Mouse (Mus musculus) frontal cortex, postnatal 36 days (tissue): ENCODE results near the gene Dock2.

Experiments used
- DNase-seq, 2 experiments: peaks; one replicate each; pipeline ENCODE4 v3.0.0; 2022; ENCODE audit warnings: low spot score in 2 of 2

Dock2 gene

DNA sequence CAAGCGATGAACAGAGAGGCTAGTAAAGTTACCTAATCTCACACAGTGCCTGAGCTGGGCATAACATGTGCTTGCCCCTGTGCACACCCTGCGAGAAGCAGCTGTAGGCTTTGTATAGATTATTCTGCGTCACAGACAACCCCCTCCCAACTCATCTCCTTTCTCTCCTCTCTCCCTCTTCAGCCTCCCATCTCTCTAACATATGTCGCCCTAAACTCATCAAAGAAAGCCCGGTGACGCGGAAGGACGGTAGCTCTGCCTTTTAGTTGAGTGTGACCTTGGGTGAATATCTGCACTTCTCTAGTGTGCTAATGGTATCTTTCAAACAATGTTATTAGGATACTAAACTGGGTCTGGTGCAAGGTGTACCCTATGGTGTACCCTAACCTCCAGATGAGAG is 13.7 kb downstream of the Dock2 start:
- no peak for DNase-seq

DNA sequence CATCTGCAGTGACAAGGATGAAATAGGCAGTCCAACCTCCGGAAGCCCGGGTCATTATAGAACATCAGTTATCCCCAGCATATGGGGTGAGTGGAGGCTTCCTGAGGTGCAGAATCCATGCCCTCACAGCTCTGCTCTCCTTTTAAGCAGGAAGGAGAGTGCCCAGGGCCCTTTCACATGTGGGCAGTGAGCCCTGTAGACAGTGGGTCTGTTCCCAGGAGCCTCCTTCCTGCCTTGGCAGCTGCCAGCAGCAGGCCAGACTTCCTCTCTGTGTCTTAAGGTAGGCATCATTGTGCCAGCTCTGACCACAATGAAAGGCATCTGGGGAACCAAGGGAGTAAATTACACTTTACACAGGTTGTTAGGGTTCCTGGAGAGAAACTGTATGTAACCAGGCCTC is 14.3 kb downstream of the Dock2 start:
- no peak for DNase-seq

DNA sequence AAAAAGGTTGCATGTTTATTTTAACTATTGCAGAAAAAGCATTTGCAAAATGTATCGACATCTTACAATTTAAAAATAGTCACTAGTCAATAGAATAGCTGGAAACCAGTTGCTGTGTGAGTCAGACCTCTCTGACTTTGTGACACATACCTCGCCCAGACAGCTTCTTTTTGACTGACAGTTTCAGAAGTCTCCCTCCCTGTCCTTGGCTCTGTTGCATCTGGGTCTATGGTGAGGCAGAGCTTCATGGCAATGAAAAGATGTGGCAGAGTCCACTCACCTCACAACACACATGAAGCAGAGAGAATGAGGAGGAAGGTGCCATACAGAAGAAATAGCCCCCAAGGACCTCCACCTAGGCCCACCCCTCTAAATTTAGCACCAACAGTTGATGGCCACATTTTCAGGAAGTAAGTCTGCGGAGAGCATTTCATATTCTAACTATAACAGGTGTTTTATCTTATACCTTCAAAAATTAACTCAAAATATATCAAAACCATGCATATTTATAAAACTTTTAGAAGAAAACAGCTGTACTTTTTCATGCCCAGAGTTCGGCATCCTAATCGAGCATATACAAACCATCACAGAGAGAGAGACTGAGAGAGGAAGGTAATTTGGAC is 19.8 kb downstream of the Dock2 start:
- no peak for DNase-seq

DNA sequence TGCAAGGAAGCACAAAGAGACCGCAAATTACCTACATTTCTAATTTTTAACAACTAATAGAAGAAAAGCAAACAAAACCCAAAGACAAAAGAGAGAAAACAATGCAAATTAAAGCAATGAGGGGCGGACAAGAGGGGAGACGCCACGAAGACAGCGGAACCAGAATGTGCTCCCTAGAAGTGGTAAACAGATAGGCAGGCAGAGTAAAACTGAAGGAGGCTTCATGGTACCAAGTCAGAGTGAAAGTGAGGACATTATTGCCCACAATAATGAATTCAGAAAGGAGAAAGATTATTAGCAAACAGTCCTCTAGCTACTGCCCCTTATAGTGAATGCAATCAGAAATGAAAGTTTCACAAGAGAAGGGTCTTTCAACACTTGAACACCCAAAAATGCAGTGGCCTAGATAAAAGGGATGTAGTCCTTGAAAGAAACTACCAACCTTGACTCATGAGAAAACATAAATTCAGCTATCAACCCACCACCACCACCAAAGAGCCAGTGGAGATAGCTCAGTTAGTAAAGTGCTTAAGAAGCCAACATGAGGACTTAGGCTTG is 21.0 kb downstream of the Dock2 start:
- DNase-seq, result no peak

DNA sequence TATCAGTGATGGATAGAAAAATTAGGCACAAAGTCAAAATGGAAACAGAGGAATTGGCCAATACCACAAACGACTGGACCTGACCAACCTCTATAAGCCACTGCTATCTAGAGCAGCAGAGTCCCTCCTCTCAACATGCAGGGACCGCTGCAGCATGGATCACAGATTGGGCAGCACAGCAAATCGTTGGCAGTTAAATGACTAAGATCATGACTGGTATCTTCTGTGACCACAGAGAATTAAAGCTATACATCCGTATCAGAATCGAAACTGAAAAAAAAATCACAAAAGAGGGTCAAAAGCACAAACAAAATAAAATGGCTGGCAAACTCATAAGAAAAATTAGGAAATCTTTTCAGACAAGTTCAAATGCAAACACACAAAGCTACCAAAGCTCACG is 21.6 kb downstream of the Dock2 start:
- no peak for DNase-seq

DNA sequence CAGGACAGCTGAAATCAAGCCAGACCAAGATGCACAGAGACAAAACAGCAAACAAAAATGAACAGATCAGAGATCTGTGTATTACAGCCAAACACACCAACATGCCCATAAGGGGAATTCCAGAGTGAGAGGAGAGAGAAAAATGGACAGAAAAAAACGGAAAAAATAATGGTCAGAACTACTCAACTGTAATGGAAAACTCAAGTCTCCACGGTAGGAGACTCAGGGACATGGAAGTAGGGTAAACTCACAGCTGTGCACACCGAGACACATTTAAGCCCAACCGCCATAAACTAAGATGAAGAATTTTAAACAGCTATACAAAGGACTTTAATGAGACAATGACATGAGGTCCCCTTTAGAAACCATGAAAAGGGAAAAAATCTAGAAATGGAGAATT is 24.1 kb downstream of the Dock2 start:
- DNase-seq, result no peak

DNA sequence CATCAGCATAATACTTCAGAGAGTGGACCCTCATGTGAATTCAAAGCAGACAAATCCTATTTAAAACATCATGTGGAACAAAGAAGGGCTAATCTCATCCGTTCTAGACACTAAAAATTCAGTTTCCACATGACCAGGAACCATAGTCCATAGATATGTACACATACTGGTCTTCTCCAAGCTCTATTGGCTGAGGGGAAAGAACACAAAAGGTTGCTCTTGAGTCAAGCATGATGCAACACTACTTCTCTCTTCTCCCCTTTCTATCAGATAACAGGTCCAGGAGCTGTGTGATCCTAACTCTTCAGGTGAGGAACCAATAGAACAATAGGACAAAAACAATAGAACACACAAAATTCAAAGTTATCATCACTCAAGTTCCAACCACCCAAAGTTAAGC is 42.6 kb downstream of the Dock2 start:
- no peak for DNase-seq

DNA sequence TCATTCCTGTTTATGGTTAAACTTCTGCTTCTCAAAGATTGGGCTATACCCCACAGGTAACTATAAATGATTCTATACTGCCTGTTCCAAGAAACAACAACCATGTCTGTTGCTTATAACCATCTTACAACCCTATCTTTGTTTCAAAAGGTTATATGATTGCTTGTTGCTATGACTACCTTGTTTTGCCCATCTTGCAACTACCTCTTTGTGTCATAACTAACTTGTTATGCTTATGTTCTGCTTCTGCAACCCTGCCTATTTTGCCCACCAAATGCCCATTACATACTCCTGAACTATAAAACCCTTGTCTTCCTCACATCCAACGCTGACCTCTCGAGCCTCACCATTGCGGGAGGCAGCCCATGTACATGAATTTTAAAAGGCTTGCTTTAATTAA is 43.9 kb downstream of the Dock2 start:
- no peak for DNase-seq

DNA sequence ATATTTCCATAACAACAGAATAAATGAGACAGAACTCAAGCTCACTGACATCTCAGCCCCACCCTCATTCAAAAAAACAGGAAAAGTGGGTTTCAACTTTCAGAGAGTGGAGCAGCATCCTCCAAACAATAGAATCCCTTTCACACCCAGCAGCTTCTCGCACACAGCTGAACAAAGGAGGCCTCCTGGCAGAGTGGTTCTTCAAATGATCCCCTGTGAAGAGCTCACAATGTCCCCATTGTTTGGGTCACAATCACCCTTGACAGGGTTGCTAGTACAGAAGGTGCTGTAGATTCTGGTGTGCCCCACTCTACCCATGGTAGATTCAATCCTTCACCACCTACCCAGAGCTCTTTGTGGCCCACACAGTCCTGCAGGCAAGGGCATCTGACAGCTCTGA is 44.7 kb downstream of the Dock2 start:
- no peak for DNase-seq

DNA sequence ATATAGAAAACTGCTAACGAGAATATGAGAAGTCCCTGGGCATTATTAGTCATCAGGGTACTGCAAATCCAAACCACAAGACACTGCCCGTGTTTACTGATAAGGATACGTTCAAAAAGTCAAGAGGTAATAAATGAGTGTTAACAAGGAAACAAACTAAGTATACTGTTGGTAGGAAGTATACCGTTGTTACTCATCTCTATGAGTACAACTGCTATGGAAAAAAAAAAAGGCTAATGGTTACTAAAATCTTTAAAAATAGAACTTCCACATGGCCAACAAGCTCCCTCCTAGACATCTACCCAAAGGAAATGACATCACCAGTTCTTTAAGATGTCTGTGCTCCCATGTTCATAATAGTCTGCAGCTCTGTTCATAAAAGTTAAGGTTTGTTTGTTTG is 46.5 kb downstream of the Dock2 start:
- DNase-seq, result no peak

DNA sequence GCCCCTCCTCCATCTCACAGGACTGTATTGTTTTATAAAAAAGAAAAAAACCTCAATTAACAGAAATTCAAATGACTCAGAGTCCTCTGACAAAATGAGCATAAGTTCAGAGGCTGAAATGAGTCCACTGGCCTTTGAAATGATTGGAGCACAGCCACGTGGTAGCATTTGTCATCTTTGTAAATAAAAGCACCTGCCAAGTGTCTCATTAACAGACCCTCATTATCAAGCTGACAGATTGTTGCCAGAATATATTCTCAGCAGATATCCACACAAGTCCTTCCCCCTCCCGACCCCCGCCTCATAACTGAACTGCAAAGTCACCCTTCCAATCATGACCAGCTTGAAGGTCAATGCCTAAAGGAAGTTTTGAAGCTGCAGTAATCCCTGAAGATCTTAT is 49.7 kb downstream of the Dock2 start:
- no peak for DNase-seq

DNA sequence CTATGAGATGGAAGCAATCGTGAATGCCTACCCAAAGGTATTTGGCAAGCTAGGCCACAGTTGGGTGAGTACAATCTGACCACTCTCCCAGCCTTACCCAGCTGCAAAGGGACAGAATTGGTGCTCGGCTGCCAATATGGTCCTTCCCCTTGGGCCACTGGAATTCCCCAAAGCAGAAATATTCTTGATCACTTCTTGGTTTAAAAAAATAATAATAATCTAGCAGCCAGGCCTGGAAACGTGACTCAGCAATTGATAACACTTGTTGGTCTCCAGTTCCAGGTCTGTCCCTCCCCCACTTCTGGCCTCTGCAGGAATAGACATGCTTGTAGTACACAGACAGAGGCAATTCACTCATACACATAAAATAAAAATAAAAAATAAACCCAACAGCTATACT is 56.2 kb downstream of the Dock2 start:
- DNase-seq, result no peak

DNA sequence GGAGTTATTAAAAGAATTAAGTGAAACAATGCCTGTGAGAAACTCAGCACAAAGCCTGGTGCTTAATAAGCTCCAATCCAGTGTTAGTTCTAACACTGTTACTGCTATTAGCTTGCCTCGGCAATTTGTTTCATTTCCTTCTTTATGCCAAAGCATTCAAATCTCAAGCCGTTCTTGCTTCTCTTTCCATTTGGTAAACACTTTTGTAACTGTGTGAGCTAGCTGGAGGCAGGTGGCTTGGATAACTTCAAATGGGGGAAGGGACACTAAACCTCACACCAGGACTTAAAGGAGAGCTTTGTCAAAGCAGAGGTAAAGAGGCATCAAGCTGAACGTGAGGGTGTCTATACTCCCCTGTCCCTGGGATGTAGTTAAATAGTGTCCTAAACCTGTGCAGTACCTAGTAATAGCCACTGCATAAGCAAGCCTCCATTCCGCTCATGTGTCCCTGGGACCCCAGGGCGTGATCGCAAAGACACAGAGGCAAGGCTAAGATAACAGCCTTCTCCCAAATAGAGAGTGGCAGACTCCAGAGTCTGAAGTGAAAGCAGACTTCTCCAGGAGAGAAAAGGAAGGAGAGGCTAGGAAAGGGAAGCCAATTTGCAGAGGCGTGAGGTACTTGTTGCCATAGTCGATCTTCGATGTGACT is 56.9 kb downstream of the Dock2 start:
- no peak for DNase-seq

DNA sequence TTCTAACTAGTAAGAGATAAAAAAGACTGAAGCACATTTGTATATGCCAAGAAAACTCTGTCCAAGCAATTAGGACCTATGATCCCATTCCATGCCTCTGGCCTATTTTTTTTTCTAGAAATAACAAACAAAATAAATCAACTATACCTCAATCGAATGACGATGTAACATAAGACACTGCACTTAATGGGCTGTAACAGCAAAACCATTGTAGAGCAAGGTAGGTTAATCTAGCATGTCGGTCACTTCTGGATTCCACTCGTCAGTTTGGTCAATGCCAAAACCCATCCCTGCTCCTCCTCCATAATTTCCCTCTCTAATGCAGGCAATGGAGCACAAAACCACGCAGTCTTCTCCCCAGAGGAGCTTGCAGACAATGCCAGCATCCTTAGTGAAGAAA is 70.3 kb downstream of the Dock2 start:
- no peak for DNase-seq

DNA sequence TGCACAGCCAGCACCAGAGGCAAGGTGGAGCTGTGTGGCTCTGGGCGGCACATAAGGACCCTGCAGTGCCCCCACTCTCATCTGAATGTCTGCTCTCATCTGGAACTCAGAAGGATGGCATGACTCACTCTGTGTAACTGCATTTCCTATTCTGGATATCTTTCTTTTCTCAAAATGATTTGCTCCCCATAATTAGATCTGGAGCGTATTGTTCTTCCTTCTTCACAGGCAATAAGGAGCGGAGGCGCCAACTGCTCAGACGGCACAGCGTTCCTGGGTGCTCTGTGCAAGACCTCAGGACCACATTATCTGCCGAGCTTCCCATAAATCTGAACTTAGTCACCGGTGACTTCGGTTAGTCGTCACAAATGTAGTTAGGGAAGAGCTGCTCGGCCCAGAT is 75.4 kb downstream of the Dock2 start:
- DNase-seq, result peak; percentile 9 to 16

DNA sequence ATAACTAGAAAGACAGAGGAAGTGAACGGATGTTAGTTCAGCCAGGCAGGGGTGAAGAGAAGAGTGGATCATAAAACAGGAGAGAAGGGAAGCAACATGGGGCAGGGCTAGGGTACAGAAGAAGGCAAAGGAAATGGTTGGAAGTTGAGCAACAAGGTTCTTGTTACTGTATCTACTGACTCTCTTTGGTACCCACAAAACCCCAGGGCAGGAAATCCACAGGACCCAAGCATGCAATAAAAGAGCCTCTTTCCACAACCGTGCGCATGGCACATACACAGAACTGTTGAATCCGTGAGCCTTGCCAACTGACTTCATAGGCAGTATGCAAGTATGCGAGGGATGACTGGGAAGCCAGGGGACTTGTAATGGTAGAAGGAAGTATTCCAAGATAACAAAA is 76.3 kb downstream of the Dock2 start:
- DNase-seq, result no peak

DNA sequence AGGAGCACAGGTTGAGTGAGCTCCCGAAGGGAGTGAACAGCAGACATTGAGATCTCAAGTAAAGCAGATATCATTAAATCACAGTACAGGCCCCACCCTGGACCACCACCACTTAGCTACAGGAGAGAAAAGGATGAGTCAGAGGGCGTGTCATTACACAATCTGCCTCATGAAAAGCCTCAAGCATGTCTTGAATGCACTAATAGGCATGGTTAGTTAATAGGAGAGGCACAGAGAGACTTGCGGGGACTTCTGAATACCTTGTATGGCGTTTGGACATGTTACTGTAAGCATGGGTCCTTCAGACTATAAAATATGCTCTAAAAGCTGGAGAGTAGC is 78.6 kb downstream of the Dock2 start:
- no peak for DNase-seq

DNA sequence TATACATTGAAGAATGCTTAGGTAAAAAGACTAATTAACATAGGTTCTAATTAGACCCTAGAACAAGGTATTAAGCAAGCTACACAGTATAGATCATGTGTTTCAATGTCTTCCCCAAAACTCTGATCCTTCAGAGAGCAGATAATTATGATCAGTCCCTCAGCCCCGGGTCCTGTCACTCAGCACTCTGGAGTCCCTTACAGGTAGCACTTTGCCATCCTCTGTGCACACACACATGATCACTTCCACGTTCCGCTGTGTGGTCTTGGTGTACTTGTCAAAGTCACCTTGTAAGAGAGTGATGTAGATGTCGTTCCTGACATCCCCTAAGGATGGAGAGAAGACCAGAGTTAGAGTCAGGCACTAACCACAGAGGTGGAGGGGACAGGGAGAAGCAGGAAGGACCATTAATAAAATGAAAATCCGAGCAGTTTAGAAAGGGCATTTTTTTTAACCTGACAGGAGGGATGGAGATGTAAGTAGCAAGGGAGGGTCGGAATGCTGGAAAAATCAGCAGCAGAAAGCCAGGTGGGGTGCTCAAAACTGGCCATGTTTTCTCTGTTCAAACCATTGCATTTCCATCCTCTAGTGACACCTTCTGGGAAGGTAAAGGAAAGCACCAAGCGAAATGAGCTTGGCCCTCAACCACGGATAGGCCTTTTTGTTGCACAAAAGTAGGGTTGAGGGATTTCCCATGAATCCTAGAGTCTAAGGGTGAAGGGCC is 79.1 kb downstream of the Dock2 start:
- peak in 1 of 2 experiments; percentile 10 for DNase-seq

DNA sequence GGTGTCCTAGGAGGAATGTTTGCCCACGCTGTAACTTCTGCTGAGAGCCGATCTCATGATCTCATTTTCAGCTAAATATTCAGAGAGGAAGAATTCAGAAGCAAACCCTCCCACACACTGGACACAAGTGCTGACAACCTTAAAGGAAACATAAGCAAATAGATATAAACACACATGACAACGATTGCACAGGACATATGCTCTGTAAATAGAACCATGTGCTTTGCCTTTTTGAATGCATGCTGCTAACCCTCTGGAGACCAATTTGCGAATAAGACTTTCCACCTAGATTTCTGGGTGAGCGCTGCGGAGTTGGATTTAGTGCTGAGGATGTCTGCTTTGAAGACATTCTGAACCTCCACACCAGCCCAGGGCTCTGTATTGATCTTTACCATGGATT is 79.8 kb downstream of the Dock2 start:
- DNase-seq, result no peak

DNA sequence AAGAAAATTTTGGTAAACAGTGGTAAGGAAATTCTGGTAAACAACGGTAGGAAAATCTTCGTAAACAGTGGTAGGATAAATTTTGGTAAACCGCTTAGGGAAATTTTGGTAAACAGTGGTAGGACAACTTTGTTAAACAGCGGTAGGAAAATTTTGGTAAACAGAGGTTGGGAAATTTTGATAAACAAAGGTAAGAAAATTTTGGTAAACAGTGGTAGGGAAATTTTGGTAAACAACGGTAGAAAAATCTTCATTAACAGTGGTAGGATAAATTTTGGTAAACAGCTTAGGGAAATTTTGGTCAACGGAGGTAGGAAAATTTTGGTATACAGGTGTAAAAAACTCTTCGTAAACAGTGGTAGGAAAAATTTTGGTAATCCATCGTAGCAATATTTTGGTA is 101.9 kb downstream of the Dock2 start:
- DNase-seq, result no peak

DNA sequence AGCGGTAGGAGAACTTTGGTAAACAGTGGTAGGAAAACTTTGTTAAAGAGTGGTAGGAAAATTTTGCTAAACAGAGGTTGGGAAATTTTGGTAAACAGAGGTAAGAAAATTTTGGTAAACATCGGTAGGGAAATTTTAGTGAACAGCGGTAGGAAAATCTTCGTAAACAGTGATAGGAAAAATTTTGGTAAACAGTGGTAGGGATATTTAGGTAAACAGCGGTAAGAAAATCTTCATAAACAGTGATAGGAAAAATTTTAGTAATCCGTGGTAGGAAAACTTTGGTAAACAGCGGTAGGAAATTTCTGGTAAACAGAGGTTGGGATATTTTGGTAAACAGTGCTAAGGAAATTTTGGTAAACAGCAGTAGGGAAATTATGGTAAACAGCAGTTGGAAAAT is 239.1 kb downstream of the Dock2 start:
- DNase-seq, result no peak

DNA sequence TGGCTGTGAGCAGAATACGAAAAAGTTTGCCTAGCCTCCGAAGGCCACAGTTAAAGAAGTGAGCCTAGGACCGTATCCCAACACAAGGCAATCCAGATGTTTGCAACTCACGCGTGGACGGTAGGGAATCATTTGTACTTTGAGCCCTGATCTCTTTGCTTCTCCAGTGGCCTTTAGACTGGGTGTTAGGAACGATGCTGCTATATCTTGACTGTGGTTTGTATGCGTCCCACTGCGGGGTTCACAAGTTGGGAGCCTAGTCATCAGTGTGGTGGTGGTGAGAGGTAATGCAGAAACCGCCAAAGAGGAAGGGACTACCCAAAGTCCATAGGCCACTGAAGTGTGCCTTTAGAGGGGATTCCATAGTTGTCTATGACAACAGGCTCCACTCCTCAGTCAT is 251.6 kb downstream of the Dock2 start:
- DNase-seq, result no peak

DNA sequence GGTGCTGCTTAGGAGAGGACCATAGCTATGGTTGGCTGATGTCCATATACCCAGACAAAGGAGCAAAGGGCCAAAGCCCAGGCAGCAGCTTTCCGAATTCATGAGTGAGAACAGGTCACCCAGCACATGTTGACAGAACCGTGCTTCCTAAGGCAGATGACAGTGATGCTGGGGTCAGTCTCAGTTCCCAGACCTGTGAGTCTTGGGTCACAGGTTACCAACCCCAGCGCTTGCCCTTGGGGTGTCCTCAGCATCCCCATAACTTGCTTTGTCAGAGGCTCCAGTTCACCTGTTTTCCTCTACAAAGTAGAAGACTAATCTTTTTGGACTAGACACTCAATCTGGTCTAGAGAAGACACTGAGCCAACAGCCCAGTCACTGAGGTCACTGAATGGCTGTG is 252.7 kb downstream of the Dock2 start:
- DNase-seq, result no peak
